Mouse (Mus musculus) stomach, postnatal 0 days (tissue): ENCODE data around the gene Tgfbrap1. TPM values are rescaled to one million over a fixed set of nuclear protein-coding genes. Genes with fewer than 3 reads are reported as not detected.
"Not testable (repeated sequence)": the region's sequence is repeated elsewhere in the genome, so short reads cannot be mapped to it uniquely, and the experiment has no call there.

ENCODE experiments used
- ATAC-seq: fragments of 200-750 bp; cut with Nextera tagmentation; 2 replicates; pipeline ENCODE4 v1.8.0; 2017; ENCODE audit not compliant: low FRiP score, low TSS enrichment
- DNase-seq: peaks from one replicate; pipeline ENCODE4 v3.0.0-alpha.2; 2016; ENCODE audit warnings: low spot score
- H3K27ac ChIP-seq: fragments of 300-500 bp; sonication (generic); replicated peaks from 2 replicates; pipeline ENCODE4 v1.5.1; 2014; ENCODE audit warnings: mild to moderate bottlenecking, control low read depth
- H3K27me3 ChIP-seq: fragments of 300-500 bp; sonication (generic); 2 replicates; pipeline ENCODE4 v1.6.1; 2014; ENCODE audit warnings: low read length; ENCODE audit not compliant: control insufficient read depth, insufficient read depth
- H3K36me3 ChIP-seq: fragments of 300-500 bp; sonication (generic); 2 replicates; pipeline ENCODE4 v1.6.1; 2014; ENCODE audit warnings: low read length, mixed read lengths; ENCODE audit not compliant: control insufficient read depth, insufficient read depth
- H3K4me1 ChIP-seq: fragments of 300-500 bp; sonication (generic); replicated peaks from 2 replicates; pipeline ENCODE4 v1.6.1; 2014; ENCODE audit warnings: antibody characterized with exemption; ENCODE audit not compliant: control insufficient read depth, insufficient read depth
- H3K4me2 ChIP-seq: fragments of 300-500 bp; sonication (generic); replicated peaks from 2 replicates; pipeline ENCODE4 v1.6.1; 2014; ENCODE audit warnings: low read depth, mild to moderate bottlenecking, control low read depth, moderate library complexity
- H3K4me3 ChIP-seq: fragments of 300-500 bp; sonication (generic); 2 replicates; pipeline ENCODE4 v1.5.1; 2014; ENCODE audit warnings: low read depth, low read length, control low read depth
- H3K9ac ChIP-seq: fragments of 300-500 bp; sonication (generic); 2 replicates; pipeline ENCODE4 v1.6.1; 2014; ENCODE audit warnings: mild to moderate bottlenecking, low read length, control low read depth, mixed read lengths
- H3K9me3 ChIP-seq: fragments of 300-500 bp; sonication (generic); 2 replicates; pipeline ENCODE4 v1.6.1; 2016; ENCODE audit warnings: low read length; ENCODE audit not compliant: control insufficient read depth
- CTCF ChIP-seq: IDR thresholded peaks from 2 replicates; pipeline ENCODE4 v1.5.1; 2016; ENCODE audit warnings: antibody characterized with exemption, low read depth, mild to moderate bottlenecking, moderate library complexity
- EP300 ChIP-seq: optimal IDR thresholded peaks from 2 replicates; pipeline ENCODE3; 2016; ENCODE audit warnings: antibody characterized with exemption
- WGBS: fragments of 180-500 bp; shearing (Covaris S2); extraction: QIAGEN DNeasy Blood & Tissue Kit; methylation state at CpG from one replicate; pipeline ENCODE4 v1.1.7; 2014; 5-methylcytosine and 5-hydroxymethylcytosine counted together
- microRNA-seq: library from miRNA; unstranded; fragments of <30 nt; microRNA quantifications from one replicate; pipeline ENCODE4, GENCODE M21; 2016
- polyA plus RNA-seq: library from polyadenylated mRNA; unstranded; fragments of >200 nt; fragmentation: Nextera tagmentation; extraction: Ambion mirVana; gene quantifications from 2 replicates; pipeline ENCODE4 v1.2.1, GENCODE M21; 2015

Tgfbrap1 gene
- polyA plus RNA-seq, 1 experiment from 2014 or later = 4.6 TPM

DNA sequence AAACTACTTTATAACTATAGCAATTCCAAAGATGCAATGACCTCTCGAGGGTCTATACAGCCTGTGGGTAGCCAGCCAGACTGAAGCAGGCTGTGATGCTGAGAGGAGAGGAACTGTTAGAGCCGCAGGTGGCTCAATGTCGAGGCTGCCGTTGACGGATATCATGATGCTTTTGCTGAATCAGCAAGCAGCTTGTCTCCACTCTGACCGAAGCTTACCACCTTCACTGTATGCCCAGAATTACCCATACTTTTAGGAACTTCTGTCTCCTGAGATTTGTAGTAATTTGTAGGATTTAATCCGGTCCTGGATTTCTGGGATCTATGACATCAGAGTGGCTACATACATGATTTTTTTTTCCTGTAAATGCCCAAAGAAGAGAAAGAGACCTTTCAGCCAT lies 62.4 kb downstream of the Tgfbrap1 start:
- Histone ChIP-seq H3K4me3 (no peak overlapping the region), H3K9ac (no peak overlapping the region), H3K36me3 (no peaks in the 10 kb centered on the region), H3K27me3 (no peaks in the 10 kb centered on the region), H3K27ac (no peak overlapping the region), H3K4me2 (no peak overlapping the region), H3K9me3 (no peaks in the 10 kb centered on the region), H3K4me1 (no peaks in the 10 kb centered on the region)
- DNase-seq = no peak
- 80% methylated on average over 7 of the region's 7 CpGs for WGBS
- ATAC-seq = no peak
- no peak for TF ChIP-seq EP300
- no peak for TF ChIP-seq CTCF

GRCm38 (mm10) chr1:43015153-43015685 lies 83.2 kb downstream of the Tgfbrap1 start:
- not testable (repeated sequence) for ATAC-seq, DNase-seq, H3K27ac ChIP-seq, H3K4me1 ChIP-seq, H3K9ac ChIP-seq, H3K9me3 ChIP-seq, H3K4me2 ChIP-seq, H3K36me3 ChIP-seq, H3K27me3 ChIP-seq, H3K4me3 ChIP-seq
- 83% methylated on average over 7 of the region's 7 CpGs for WGBS

- TF ChIP-seq CTCF (no peak), EP300 (no peak)
- H3K4me3 ChIP-seq = no peak overlapping the region
- no peak for ATAC-seq
- no peak overlapping the region for H3K27ac ChIP-seq
- no peak overlapping the region for H3K4me2 ChIP-seq
- H3K4me1 ChIP-seq = no peaks in the 10 kb centered on the region
- H3K9ac ChIP-seq = no peak overlapping the region
- H3K9me3 ChIP-seq = no peaks in the 10 kb centered on the region
- 89% methylated on average over 4 of the region's 4 CpGs for WGBS
- H3K27me3 ChIP-seq = no peaks in the 10 kb centered on the region
- no peaks in the 10 kb centered on the region for H3K36me3 ChIP-seq
- no peak for DNase-seq
These were observed 88.0 kb downstream of the Tgfbrap1 start for GRCm38 (mm10) chr1:43010461-43010860.

DNA sequence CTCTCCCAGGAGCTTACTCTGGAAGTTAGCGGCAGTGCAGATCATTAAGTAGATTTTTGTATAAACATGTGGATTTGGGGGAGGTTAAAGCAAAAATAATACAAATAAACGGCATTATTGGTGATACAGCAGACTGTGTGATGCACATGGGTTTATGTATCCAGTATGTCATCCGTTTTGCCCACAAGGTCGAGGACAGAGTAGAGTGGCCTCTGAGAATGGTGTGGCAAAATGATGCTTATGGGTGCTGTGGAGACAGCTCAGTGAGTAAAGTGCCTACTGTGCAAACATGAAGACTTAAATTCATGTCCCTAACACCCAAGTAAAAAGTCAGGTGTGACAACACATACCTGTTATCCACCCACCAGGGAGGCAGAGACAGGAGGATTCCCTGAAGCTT lies 91.9 kb downstream of the Tgfbrap1 start:
- no peak overlapping the region for H3K9ac ChIP-seq
- TF ChIP-seq EP300 (no peak), CTCF (no peak)
- H3K4me2 ChIP-seq = no peak overlapping the region
- no peaks in the 10 kb centered on the region for H3K27me3 ChIP-seq
- 68% methylated on average over 4 of the region's 4 CpGs for WGBS
- H3K27ac ChIP-seq = no peak overlapping the region
- H3K4me1 ChIP-seq = no peaks in the 10 kb centered on the region
- no peaks in the 10 kb centered on the region for H3K36me3 ChIP-seq
- no peaks in the 10 kb centered on the region for H3K9me3 ChIP-seq
- DNase-seq = no peak
- H3K4me3 ChIP-seq = no peak overlapping the region
- ATAC-seq = no peak

- Histone ChIP-seq H3K4me3 (no peak overlapping the region), H3K4me1 (no peaks in the 10 kb centered on the region), H3K36me3 (no peaks in the 10 kb centered on the region), H3K27me3 (no peaks in the 10 kb centered on the region), H3K4me2 (no peak overlapping the region), H3K27ac (no peak overlapping the region), H3K9me3 (no peaks in the 10 kb centered on the region), H3K9ac (no peak overlapping the region)
- TF ChIP-seq EP300 (no peak), CTCF (no peak)
- WGBS = 58% methylated on average over 13 of the region's 13 CpGs
- DNase-seq (no peak), ATAC-seq (no peak)
These were observed 92.4 kb downstream of the Tgfbrap1 start for GRCm38 (mm10) chr1:43006051-43006514.

Small RNA genes within 50 kb of the gene (microRNA-seq; reads per million reads assigned to microRNA genes)
- not detected for gene Gm24001

Other genes with a start within 250 kb of the Tgfbrap1 start
- 33.1 and 36.2 TPM in 2 replicates for gene Mrps9, start 247.4 kb downstream of the Tgfbrap1 start, polyA plus RNA-seq
- 6.3 and 6.7 TPM in 2 replicates for gene Gpr45, start 145.8 kb downstream of the Tgfbrap1 start, polyA plus RNA-seq
- 10.7 and 11.2 TPM in 2 replicates for gene AI597479, start 73 bp upstream of the Tgfbrap1 start, polyA plus RNA-seq
- 124 and 126 TPM in 2 replicates for gene Fhl2, start 98.3 kb upstream of the Tgfbrap1 start, polyA plus RNA-seq